Mouse (Mus musculus) forebrain, embryonic 12.5 days (tissue): Measurements from ENCODE around the gene Ehhadh. TPM values are rescaled to one million over a fixed set of nuclear protein-coding genes. Genes with fewer than 3 reads are reported as not detected.
A peak's percentile ranks its signal among the peaks of the same experiment; 100 is the strongest.
"Not testable (repeated sequence)": the region's sequence is repeated elsewhere in the genome, so short reads cannot be mapped to it uniquely, and the experiment has no call there.

Source experiments
- ATAC-seq: fragments of 200-750 bp; cut with Nextera tagmentation; 2 replicates; pipeline ENCODE4 v1.8.0; 2017; ENCODE audit warnings: moderate TSS enrichment; ENCODE audit not compliant: low FRiP score
- H3K27ac ChIP-seq: fragments of 300-500 bp; sonication (generic); 2 replicates; pipeline ENCODE4 v1.5.1; 2016; ENCODE audit warnings: mild to moderate bottlenecking
- H3K27me3 ChIP-seq: fragments of 300-500 bp; sonication (generic); 2 replicates; pipeline ENCODE4 v1.6.1; 2016; ENCODE audit warnings: mild to moderate bottlenecking
- H3K36me3 ChIP-seq: fragments of 300-500 bp; sonication (generic); replicated peaks from 2 replicates; pipeline ENCODE4 v1.6.1; 2016; ENCODE audit warnings: mild to moderate bottlenecking
- H3K4me1 ChIP-seq: fragments of 300-500 bp; sonication (generic); 2 replicates; pipeline ENCODE4 v1.6.1; 2016
- H3K4me2 ChIP-seq: fragments of 300-500 bp; sonication (generic); 2 replicates; pipeline ENCODE4 v1.6.1; 2016; ENCODE audit warnings: mild to moderate bottlenecking, moderate library complexity
- H3K4me3 ChIP-seq: fragments of 300-500 bp; sonication (generic); replicated peaks from 2 replicates; pipeline ENCODE4 v1.5.1; 2016; ENCODE audit warnings: mild to moderate bottlenecking
- H3K9ac ChIP-seq: fragments of 300-500 bp; sonication (generic); 2 replicates; pipeline ENCODE4 v1.6.1; 2016; ENCODE audit warnings: mild to moderate bottlenecking
- H3K9me3 ChIP-seq: fragments of 300-500 bp; sonication (generic); 2 replicates; pipeline ENCODE4 v1.6.1; 2016
- WGBS: fragments of 180-500 bp; shearing (Covaris S2); methylation state at CpG from one replicate; pipeline ENCODE4 v1.1.7; 2016; 5-methylcytosine and 5-hydroxymethylcytosine counted together
- polyA plus RNA-seq: library from polyadenylated mRNA; unstranded; fragments of >200 nt; fragmentation: Nextera tagmentation; extraction: Ambion mirVana; gene quantifications from 2 replicates; pipeline ENCODE4 v1.2.1, GENCODE M21; 2016

Gene Ehhadh
- polyA plus RNA-seq, 1 experiment from 2014 or later, result 1.0 TPM

GRCm38 (mm10) chr16:21818629-21819028, 31.0 kb upstream of the Ehhadh start:
- no peaks in the 10 kb centered on the region for H3K27me3 ChIP-seq
- H3K9ac ChIP-seq, result no peak overlapping the region
- no peaks in the 10 kb centered on the region for H3K9me3 ChIP-seq
- no peak overlapping the region for H3K4me2 ChIP-seq
- WGBS, result 58% methylated on average over 8 of the region's 8 CpGs
- no peak overlapping the region for H3K27ac ChIP-seq
- no peak for ATAC-seq
- no peak overlapping the region for H3K4me3 ChIP-seq
- 0 out of 2 replicates have a peak, but pooled peaks cover 6% of the 10 kb centered on the region for H3K36me3 ChIP-seq
- no peaks in the 10 kb centered on the region; the same call in 1 of the 2 replicates for H3K4me1 ChIP-seq

GRCm38 (mm10) chr16:21818132-21818531, 30.5 kb upstream of the Ehhadh start:
- H3K9me3 ChIP-seq, result no peaks in the 10 kb centered on the region

GRCm38 (mm10) chr16:21815669-21816010, 28.0 kb upstream of the Ehhadh start:
- Histone ChIP-seq H3K36me3 (0 out of 2 replicates have a peak, but pooled peaks cover 10% of the 10 kb centered on the region), H3K4me1 (no peaks in the 10 kb centered on the region; the same call in 1 of the 2 replicates), H3K9ac (no peak overlapping the region), H3K9me3 (no peaks in the 10 kb centered on the region), H3K4me2 (no peak overlapping the region), H3K4me3 (no peak overlapping the region), H3K27me3 (no peaks in the 10 kb centered on the region), H3K27ac (peak overlapping the region; percentile 53; the same call in 1 of the 2 replicates)
- no peak for ATAC-seq
- WGBS, result 59% methylated on average over 7 of the region's 7 CpGs

More at GRCm38 (mm10) chr16:21818132-21818531, 30.5 kb upstream of the Ehhadh start:
- 50% methylated on average over 9 of the region's 9 CpGs for WGBS
- Histone ChIP-seq H3K27me3 (no peaks in the 10 kb centered on the region), H3K27ac (no peak overlapping the region), H3K4me1 (no peaks in the 10 kb centered on the region; the same call in 1 of the 2 replicates), H3K4me2 (no peak overlapping the region), H3K36me3 (0 out of 2 replicates have a peak, but pooled peaks cover 6% of the 10 kb centered on the region), H3K9ac (no peak overlapping the region), H3K4me3 (no peak overlapping the region)
- ATAC-seq, result no peak

- WGBS, result 72% methylated on average over 11 of the region's 11 CpGs
- Histone ChIP-seq H3K9me3 (no peaks in the 10 kb centered on the region), H3K4me2 (no peak overlapping the region), H3K4me3 (no peak overlapping the region), H3K27ac (peak overlapping the region; percentile 53; the same call in 1 of the 2 replicates), H3K36me3 (0 out of 2 replicates have a peak, but pooled peaks cover 10% of the 10 kb centered on the region), H3K9ac (no peak overlapping the region), H3K4me1 (no peaks in the 10 kb centered on the region; the same call in 1 of the 2 replicates), H3K27me3 (no peaks in the 10 kb centered on the region)
- ATAC-seq, result no peak
These were observed 27.5 kb upstream of the Ehhadh start for GRCm38 (mm10) chr16:21814861-21815668.

GRCm38 (mm10) chr16:21813164-21813834, 25.7 kb upstream of the Ehhadh start:
- ATAC-seq, result no peak
- H3K4me2 ChIP-seq, result no peak overlapping the region

GRCm38 (mm10) chr16:21807786-21808185, 20.2 kb upstream of the Ehhadh start:
- not testable (repeated sequence) for H3K9ac ChIP-seq, H3K4me2 ChIP-seq, H3K4me3 ChIP-seq, H3K9me3 ChIP-seq, ATAC-seq, H3K4me1 ChIP-seq, H3K27me3 ChIP-seq, H3K27ac ChIP-seq
- 85% methylated on average over 7 of the region's 7 CpGs for WGBS
- H3K36me3 ChIP-seq, result peaks cover 37% of the 10 kb centered on the region

More at GRCm38 (mm10) chr16:21813164-21813834, 25.7 kb upstream of the Ehhadh start:
- Histone ChIP-seq H3K27me3 (no peaks in the 10 kb centered on the region), H3K9ac (no peak overlapping the region), H3K36me3 (peaks cover 25% of the 10 kb centered on the region), H3K27ac (no peak overlapping the region), H3K9me3 (no peaks in the 10 kb centered on the region), H3K4me1 (no peaks in the 10 kb centered on the region; the same call in 1 of the 2 replicates), H3K4me3 (no peak overlapping the region)
- 76% methylated on average over 6 of the region's 6 CpGs for WGBS

GRCm38 (mm10) chr16:21806892-21807291, 19.3 kb upstream of the Ehhadh start:
- Histone ChIP-seq H3K4me1 (no peaks in the 10 kb centered on the region), H3K27me3 (no peaks in the 10 kb centered on the region), H3K27ac (no peak overlapping the region), H3K9me3 (no peaks in the 10 kb centered on the region), H3K4me2 (no peak overlapping the region), H3K9ac (no peak overlapping the region), H3K4me3 (no peak overlapping the region), H3K36me3 (peaks cover 38% of the 10 kb centered on the region)
- WGBS, result 93% methylated on average over 1 of the region's 1 CpGs
- no peak for ATAC-seq

GRCm38 (mm10) chr16:21804258-21804657, 16.7 kb upstream of the Ehhadh start:
- H3K4me3 ChIP-seq, result no peak overlapping the region
- H3K36me3 ChIP-seq, result peaks cover 45% of the 10 kb centered on the region

GRCm38 (mm10) chr16:21795071-21795470, 7.5 kb upstream of the Ehhadh start:
- H3K4me2 ChIP-seq, result peak overlapping the region; percentile 83
- no peak overlapping the region for H3K27ac ChIP-seq
- H3K4me1 ChIP-seq, result peaks cover 17% of the 10 kb centered on the region
- H3K9me3 ChIP-seq, result no peaks in the 10 kb centered on the region
- H3K27me3 ChIP-seq, result no peaks in the 10 kb centered on the region
- 0 out of 2 replicates have a peak overlapping the region, but pooled peaks have one; percentile 77 for H3K9ac ChIP-seq
- ATAC-seq, result no peak
- H3K4me3 ChIP-seq, result peak overlapping the region; percentile 81
- peaks cover 4% of the 10 kb centered on the region; the same call in 1 of the 2 replicates for H3K36me3 ChIP-seq
- 15% methylated on average over 5 of the region's 5 CpGs for WGBS

More at GRCm38 (mm10) chr16:21804258-21804657, 16.7 kb upstream of the Ehhadh start:
- Histone ChIP-seq H3K4me2 (no peak overlapping the region), H3K9ac (no peak overlapping the region), H3K4me1 (no peaks in the 10 kb centered on the region), H3K9me3 (no peaks in the 10 kb centered on the region), H3K27me3 (no peaks in the 10 kb centered on the region), H3K27ac (no peak overlapping the region)
- ATAC-seq, result no peak
- 80% methylated on average over 1 of the region's 1 CpGs for WGBS

- Histone ChIP-seq H3K9ac (peak overlapping the region; percentile 77), H3K4me3 (peak overlapping the region; percentile 81), H3K9me3 (no peaks in the 10 kb centered on the region), H3K27me3 (no peaks in the 10 kb centered on the region), H3K4me2 (peak overlapping the region; percentile 83), H3K27ac (peak overlapping the region; percentile 90; the same call in 1 of the 2 replicates), H3K36me3 (peaks cover 3% of the 10 kb centered on the region; the same call in 1 of the 2 replicates), H3K4me1 (peaks cover 17% of the 10 kb centered on the region)
- no peak; the same call in 1 of the 2 replicates for ATAC-seq
- 3% methylated on average over 14 of the region's 14 CpGs for WGBS
These were observed 7.1 kb upstream of the Ehhadh start for GRCm38 (mm10) chr16:21794697-21795045.

- no peaks in the 10 kb centered on the region for H3K9me3 ChIP-seq
- WGBS, result 2% methylated on average over 47 of the region's 47 CpGs
- ATAC-seq, result peak; percentile 99
These were observed 6.5 kb upstream of the Ehhadh start, which contains the start of gene Map3k13 for GRCm38 (mm10) chr16:21793875-21794696. Gene Map3k13, plus strand, starts transcription at chr16:21794346.

More at GRCm38 (mm10) chr16:21793875-21794696, 6.5 kb upstream of the Ehhadh start, which contains the start of gene Map3k13:
- no peaks in the 10 kb centered on the region for H3K36me3 ChIP-seq
- peak within 1 kb of the TSS; percentile 81 for H3K4me3 ChIP-seq
- H3K27ac ChIP-seq, result peak within 1 kb of the TSS; percentile 90
- peak within 1 kb of the TSS; percentile 83 for H3K4me2 ChIP-seq
- H3K9ac ChIP-seq, result peak within 1 kb of the TSS; percentile 77
- no peaks in the 10 kb centered on the region for H3K27me3 ChIP-seq
- H3K4me1 ChIP-seq, result peaks cover 17% of the 10 kb centered on the region
